Mouse (Mus musculus) ES-E14 (cell line): ENCODE results near the gene Orc6.

Experiments
- CHD2 ChIP-seq: IDR thresholded peaks from 2 replicates; pipeline ENCODE4 v1.6.1; 2014; ENCODE audit warnings: mild to moderate bottlenecking, low read depth, low read length, inconsistent platforms
- HCFC1 ChIP-seq: IDR thresholded peaks from 2 replicates; pipeline ENCODE4 v1.6.1; 2012; ENCODE audit warnings: low read length, inconsistent platforms, borderline replicate concordance; ENCODE audit not compliant: insufficient read depth
- MAFK ChIP-seq: IDR thresholded peaks from 2 replicates; pipeline ENCODE4 v1.6.1; 2014; ENCODE audit warnings: mild to moderate bottlenecking, low read depth, low read length, inconsistent platforms; ENCODE audit not compliant: insufficient read depth
- ZC3H11A ChIP-seq: IDR thresholded peaks from 2 replicates; pipeline ENCODE4 v1.6.1; 2012; ENCODE audit warnings: low read depth, mild to moderate bottlenecking, inconsistent platforms, low read length, borderline replicate concordance

GRCm38 (mm10) chr8:85323084-85323483 lies 23.7 kb downstream of the Orc6 start:
- TF ChIP-seq HCFC1 = no peak
- no peak for TF ChIP-seq MAFK
- no peak for TF ChIP-seq CHD2
- no peak for TF ChIP-seq ZC3H11A
